Mouse (Mus musculus) CH12.LX (cell line): ENCODE data around the gene Olfr153. TPM values are rescaled to one million over a fixed set of nuclear protein-coding genes. Genes with fewer than 3 reads are reported as not detected.

ENCODE experiments used
- DNase-seq: peaks from one replicate; pipeline ENCODE4 v3.0.0-alpha.2; 2013; ENCODE audit errors: extremely low read depth
- H3K27ac ChIP-seq: 2 replicates; pipeline ENCODE4 v1.5.1; 2012; ENCODE audit warnings: low read depth, mild to moderate bottlenecking, control low read depth, moderate library complexity; ENCODE audit not compliant: insufficient read depth
- H3K27me3 ChIP-seq: replicated peaks from 2 replicates; pipeline ENCODE3; 2012; ENCODE audit warnings: inconsistent platforms
- H3K36me3 ChIP-seq, 2 experiments: replicated peaks in 1 of 2; 2 replicates each; pipeline versions ENCODE3 to v1.6.1; 2012; ENCODE audit warnings: inconsistent platforms in 1 of 2, low read length in 1 of 2, mild to moderate bottlenecking in 1 of 2, mixed read lengths in 1 of 2, moderate library complexity in 1 of 2; ENCODE audit not compliant: control insufficient read depth in 1 of 2, insufficient read depth in 1 of 2
- H3K4me1 ChIP-seq, 2 experiments: 2 replicates each; pipeline ENCODE4 v1.6.1; 2012; ENCODE audit warnings: inconsistent platforms in 1 of 2, moderate library complexity in 1 of 2; ENCODE audit not compliant: insufficient read depth in 2 of 2, control insufficient read depth in 1 of 2
- H3K4me2 ChIP-seq: 2 replicates; pipeline ENCODE4 v1.6.1; 2012; ENCODE audit warnings: low read depth, mild to moderate bottlenecking, control low read depth; ENCODE audit not compliant: poor library complexity, insufficient read depth, severe bottlenecking
- H3K4me3 ChIP-seq, 3 experiments: fragments of 150-350 bp in 1 of 3; sonication (generic) in 1 of 3; replicated peaks in 1 of 3; 2 replicates each; pipeline versions ENCODE3 to v1.5.1; 2011 to 2012; ENCODE audit warnings: low read depth in 2 of 3, low read length in 2 of 3, mild to moderate bottlenecking in 2 of 3, moderate library complexity in 2 of 3, control low read depth in 1 of 3, improper control_type of control experiment in 1 of 3, inconsistent platforms in 1 of 3, mixed read lengths in 1 of 3; ENCODE audit not compliant: poor library complexity in 1 of 3
- H3K79me2 ChIP-seq: replicated peaks from 2 replicates; pipeline ENCODE4 v1.6.1; 2012; ENCODE audit warnings: mild to moderate bottlenecking, moderate library complexity; ENCODE audit not compliant: control insufficient read depth, poor library complexity, insufficient read depth, severe bottlenecking; ENCODE audit errors: extremely low read depth
- H3K9ac ChIP-seq: 2 replicates; pipeline ENCODE4 v1.6.1; 2012; ENCODE audit warnings: low read depth, mild to moderate bottlenecking, control low read depth, moderate library complexity; ENCODE audit not compliant: insufficient read depth
- H3K9me3 ChIP-seq: replicated peaks from 2 replicates; pipeline ENCODE3; 2012; ENCODE audit warnings: low read length, inconsistent platforms, mixed read lengths
- BHLHE40 ChIP-seq: IDR thresholded peaks from 2 replicates; pipeline ENCODE4 v1.6.1; 2011; ENCODE audit warnings: mild to moderate bottlenecking, low read depth, low read length, improper control_type of control experiment
- CHD2 ChIP-seq: IDR thresholded peaks from 2 replicates; pipeline ENCODE4 v1.6.1; 2011; ENCODE audit warnings: low read length, improper control_type of control experiment
- E2F4 ChIP-seq: IDR thresholded peaks from 2 replicates; pipeline ENCODE4 v1.6.1; 2011; ENCODE audit warnings: low read depth, low read length, improper control_type of control experiment; ENCODE audit not compliant: insufficient replicate concordance
- GABPA ChIP-seq: IDR thresholded peaks from 2 replicates; pipeline ENCODE4 v1.6.1; 2012; ENCODE audit warnings: low read depth, low read length, improper control_type of control experiment, inconsistent platforms; ENCODE audit not compliant: insufficient replicate concordance
- IRF4 ChIP-seq: IDR thresholded peaks from 2 replicates; pipeline ENCODE4 v1.6.1; 2014; ENCODE audit warnings: low read depth, mild to moderate bottlenecking, inconsistent platforms, low read length, improper control_type of control experiment
- JUN ChIP-seq: IDR thresholded peaks from 2 replicates; pipeline ENCODE4 v1.6.1; 2011; ENCODE audit warnings: low read depth, mild to moderate bottlenecking, low read length, improper control_type of control experiment, moderate library complexity; ENCODE audit not compliant: insufficient read depth
- JUND ChIP-seq: conservative IDR thresholded peaks from 2 replicates; pipeline ENCODE4 v1.6.1; 2011; ENCODE audit warnings: low read depth, low read length, improper control_type of control experiment
- MAFK ChIP-seq: IDR thresholded peaks from 2 replicates; pipeline ENCODE4 v1.6.1; 2011; ENCODE audit warnings: low read length, improper control_type of control experiment; ENCODE audit not compliant: insufficient replicate concordance
- MAX ChIP-seq: IDR thresholded peaks from 2 replicates; pipeline ENCODE4 v1.6.1; 2011; ENCODE audit warnings: low read length, improper control_type of control experiment
- MAZ ChIP-seq: IDR thresholded peaks from 2 replicates; pipeline ENCODE4 v1.6.1; 2012; ENCODE audit warnings: low read depth, mild to moderate bottlenecking, inconsistent platforms, low read length, improper control_type of control experiment, moderate library complexity
- MXI1 ChIP-seq: IDR thresholded peaks from 2 replicates; pipeline ENCODE4 v1.6.1; 2011; ENCODE audit warnings: mild to moderate bottlenecking, low read depth, low read length, improper control_type of control experiment
- NELFE ChIP-seq: IDR thresholded peaks from 2 replicates; pipeline ENCODE4 v1.6.1; 2011; ENCODE audit warnings: low read depth, low read length, improper control_type of control experiment
- NRF1 ChIP-seq: IDR thresholded peaks from 2 replicates; pipeline ENCODE4 v1.6.1; 2014; ENCODE audit warnings: low read depth, mild to moderate bottlenecking, inconsistent platforms, low read length, improper control_type of control experiment, moderate library complexity
- PAX5 ChIP-seq: IDR thresholded peaks from 2 replicates; pipeline ENCODE4 v1.6.1; 2012; ENCODE audit warnings: low read length, inconsistent platforms, mixed read lengths
- POLR2A ChIP-seq: IDR thresholded peaks from 2 replicates; pipeline ENCODE4 v1.6.1; 2011; ENCODE audit warnings: low read depth, mild to moderate bottlenecking, improper control_type of control experiment, low read length
- POLR2AphosphoS2 ChIP-seq: IDR thresholded peaks from 2 replicates; pipeline ENCODE4 v1.6.1; 2011; ENCODE audit warnings: low read depth, low read length, improper control_type of control experiment
- RAD21 ChIP-seq: IDR thresholded peaks from 2 replicates; pipeline ENCODE4 v1.6.1; 2011; ENCODE audit warnings: low read depth, mild to moderate bottlenecking, low read length, improper control_type of control experiment, moderate library complexity
- RCOR1 ChIP-seq: conservative IDR thresholded peaks from 2 replicates; pipeline ENCODE4 v1.6.1; 2012; ENCODE audit warnings: low read depth, mild to moderate bottlenecking, inconsistent platforms, low read length, improper control_type of control experiment
- SMC3 ChIP-seq: IDR thresholded peaks from 2 replicates; pipeline ENCODE4 v1.6.1; 2011; ENCODE audit warnings: low read depth, low read length, improper control_type of control experiment
- TBP ChIP-seq: conservative IDR thresholded peaks from 2 replicates; pipeline ENCODE4 v1.6.1; 2011; ENCODE audit warnings: low read depth, low read length, improper control_type of control experiment
- USF1 ChIP-seq: IDR thresholded peaks from 2 replicates; pipeline ENCODE4 v1.6.1; 2014; ENCODE audit warnings: low read depth, mild to moderate bottlenecking, inconsistent platforms, low read length, improper control_type of control experiment
- USF2 ChIP-seq: conservative IDR thresholded peaks from 2 replicates; pipeline ENCODE4 v1.6.1; 2011; ENCODE audit warnings: low read depth, low read length, improper control_type of control experiment
- ZC3H11A ChIP-seq: IDR thresholded peaks from 2 replicates; pipeline ENCODE4 v1.6.1; 2012; ENCODE audit warnings: low read depth, mild to moderate bottlenecking, inconsistent platforms, low read length, improper control_type of control experiment
- ZMIZ1 ChIP-seq: IDR thresholded peaks from 2 replicates; pipeline ENCODE4 v1.6.1; 2012; ENCODE audit warnings: low read depth, mild to moderate bottlenecking, inconsistent platforms, low read length, improper control_type of control experiment
- dilution Hi-C: fragments of 300-500 bp; cut with MboI; formaldehyde crosslinking; loops from 2 replicates; pipeline ENCODE4 v1.14.3; 2020; ENCODE audit warnings: low sequenced_read_pairs; ENCODE audit not compliant: extremely low pct_unique_long_range_greater_than_20kb, extremely low pct_ligation_motif_present
- in situ Hi-C: fragments of 300-500 bp; cut with MboI; formaldehyde crosslinking; loops from 3 replicates; pipeline ENCODE4 v1.14.3; 2019; ENCODE audit warnings: low sequenced_read_pairs, low pct_ligation_motif_present, low pct_unique_long_range_greater_than_20kb, mixed read lengths
- polyA plus RNA-seq: library from polyadenylated mRNA; unstranded; fragments of >175 nt; gene quantifications from 2 replicates; pipeline ENCODE4 v1.2.1, GENCODE M21; 2012; ENCODE audit warnings: low read depth; ENCODE audit not compliant: insufficient read length
- total RNA-seq, 2 experiments: library from RNA; depleted of rRNA; stranded (reverse); fragments of 300-350 nt in 1 of 2; fragments of >200 nt in 1 of 2; gene quantifications; 2 replicates each; pipeline ENCODE4 v1.2.3; 2012 to 2014

Olfr153 gene
- total and polyA plus RNA-seq, 3 experiments: not detected

DNA sequence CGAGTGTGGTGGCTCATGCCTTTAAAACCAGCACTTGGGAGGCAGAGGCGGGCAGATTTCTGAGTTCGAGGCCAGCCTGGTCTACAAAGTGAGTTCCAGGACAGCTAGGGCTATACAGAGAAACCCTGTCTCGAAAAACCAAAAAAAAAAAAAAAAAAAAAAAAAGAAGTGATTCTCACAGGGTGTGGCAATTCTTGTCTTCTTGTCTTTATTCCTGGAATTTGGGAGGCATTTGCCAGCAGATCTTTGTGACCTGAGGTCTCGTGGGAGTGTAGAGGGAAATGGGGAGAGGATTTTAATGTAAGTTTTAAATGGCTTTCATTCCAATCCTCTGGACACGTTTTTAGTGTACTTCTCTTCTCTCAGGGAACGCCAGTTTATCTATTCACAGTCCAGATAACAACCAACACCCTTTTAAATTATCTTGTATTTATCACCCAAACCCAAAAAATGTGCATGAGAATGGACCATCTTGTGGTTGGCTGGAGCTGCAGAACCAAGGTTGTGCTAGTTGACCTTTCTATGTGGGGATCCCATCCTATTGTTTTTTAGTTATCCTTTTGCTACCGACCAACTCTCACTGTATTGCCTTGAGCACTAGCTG lies 16.0 kb upstream of the Olfr153 start:
- Histone ChIP-seq H3K27ac (no peak overlapping the region), H3K9me3 (peaks cover 39% of the 10 kb centered on the region), H3K4me1 (no peaks in the 10 kb centered on the region), H3K4me3 (no peak overlapping the region), H3K4me2 (no peak overlapping the region), H3K27me3 (no peaks in the 10 kb centered on the region), H3K79me2 (no peaks in the 10 kb centered on the region), H3K9ac (no peak overlapping the region), H3K36me3 (no peaks in the 10 kb centered on the region)
- TF ChIP-seq JUND: no peak
- no peak for TF ChIP-seq TBP
- no peak for TF ChIP-seq POLR2AphosphoS2
- no peak for TF ChIP-seq USF1
- TF ChIP-seq ZMIZ1: no peak
- no peak for TF ChIP-seq E2F4
- TF ChIP-seq MAFK: no peak
- TF ChIP-seq GABPA: no peak
- TF ChIP-seq NELFE: no peak
- TF ChIP-seq PAX5: no peak
- TF ChIP-seq IRF4: no peak
- no peak for TF ChIP-seq USF2
- TF ChIP-seq POLR2A: no peak
- no peak for TF ChIP-seq MXI1
- no peak for TF ChIP-seq RAD21
- no peak for TF ChIP-seq MAX
- no peak for TF ChIP-seq NRF1
- no peak for TF ChIP-seq RCOR1
- TF ChIP-seq CHD2: no peak
- no peak for DNase-seq
- in situ Hi-C loops: no loop called here
- dilution Hi-C loops: no loop called here

DNA sequence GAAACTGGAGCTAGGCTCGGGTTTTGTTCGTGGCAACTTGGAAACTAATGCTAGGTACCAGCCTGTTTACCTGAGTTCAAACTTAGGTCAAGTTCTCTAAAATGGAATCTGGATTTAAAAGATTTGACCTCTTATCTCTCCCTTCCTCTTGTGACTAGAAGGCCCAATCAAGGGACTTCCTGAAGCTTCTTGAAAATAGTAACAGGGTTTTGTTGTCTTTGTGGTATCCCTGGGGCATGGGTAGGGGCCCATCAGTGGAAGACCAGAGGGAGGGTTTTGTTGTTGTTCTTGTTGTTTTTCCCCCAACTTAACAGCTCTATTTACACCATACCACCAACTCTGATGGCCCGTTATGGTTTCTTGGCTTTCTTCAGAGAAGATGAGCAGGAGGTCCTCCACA lies 15.0 kb upstream of the Olfr153 start:
- peaks cover 44% of the 10 kb centered on the region for H3K9me3 ChIP-seq
- H3K4me2 ChIP-seq: no peak overlapping the region
- H3K27ac ChIP-seq: no peak overlapping the region
- H3K79me2 ChIP-seq: no peaks in the 10 kb centered on the region
- in situ Hi-C loops (no loop called here), dilution Hi-C loops (no loop called here)
- no peaks in the 10 kb centered on the region for H3K36me3 ChIP-seq
- TF ChIP-seq JUN: no peak
- no peak for TF ChIP-seq POLR2AphosphoS2
- no peak for TF ChIP-seq POLR2A
- no peak for TF ChIP-seq NRF1
- TF ChIP-seq MAZ: no peak
- no peak for TF ChIP-seq USF1
- no peak for TF ChIP-seq MAX
- no peak for TF ChIP-seq SMC3
- TF ChIP-seq NELFE: no peak
- no peak for TF ChIP-seq CHD2
- TF ChIP-seq JUND: no peak
- no peak for TF ChIP-seq ZC3H11A
- no peak for TF ChIP-seq BHLHE40
- TF ChIP-seq E2F4: no peak
- no peaks in the 10 kb centered on the region for H3K4me1 ChIP-seq
- H3K4me3 ChIP-seq: no peak overlapping the region
- no peak overlapping the region for H3K9ac ChIP-seq
- H3K27me3 ChIP-seq: no peaks in the 10 kb centered on the region
- no peak for DNase-seq
